ENCODE assay signal across 17 mouse cellular contexts in genomic region chr3:86768969-86769368, GRCm38 (mm10).
DNase-seq lines count a peak whose midpoint lies in the region; ATAC-seq lines count a peak whose summit lies in the region.
"Had no signal": no experiment of that assay in that cellular context is flagged by ENCODE, and none has a peak within 500 bp of the region (broad histone marks: within the 10 kb centered on the region; RNA-seq: fewer than 3 reads in every experiment).

No protein-coding gene starts in this region.

- no peak for ATAC-seq in heart, embryonic 13.5 days (ENCODE audit: extremely low read depth, insufficient number of reproducible peaks, low FRiP score, low TSS enrichment)
- no peak for ATAC-seq in intestine, embryonic 16.5 days
- peak; percentile 49; the same call in 1 of the 2 replicates for ATAC-seq in midbrain, embryonic 12.5 days (ENCODE audit: low FRiP score, low read depth)
- ATAC-seq in forebrain, embryonic 11.5 days (replicated peaks; ENCODE audit: low FRiP score): no peak

- 60% methylated on average over 6 of the region's 6 CpGs for WGBS in heart, embryonic 13.5 days
- WGBS in embryonic facial prominence, embryonic 10.5 days: 67% methylated on average over 6 of the region's 6 CpGs
- 57% methylated on average over 6 of the region's 6 CpGs for WGBS in intestine, embryonic 16.5 days
- 25% methylated on average over 6 of the region's 6 CpGs for WGBS in midbrain, embryonic 12.5 days
- WGBS in forebrain, embryonic 11.5 days: 56% methylated on average over 6 of the region's 6 CpGs

- H3K4me1 ChIP-seq in heart, embryonic 13.5 days: peaks cover 13% of the 10 kb centered on the region
- peaks cover 27% of the 10 kb centered on the region for H3K4me1 ChIP-seq in embryonic facial prominence, embryonic 10.5 days
- peaks cover 4% of the 10 kb centered on the region; the same call in 1 of the 2 replicates for H3K4me1 ChIP-seq in intestine, embryonic 16.5 days (ENCODE audit: control insufficient read depth, insufficient read depth, low read length)
- H3K4me1 ChIP-seq in midbrain, embryonic 12.5 days: peaks cover 11% of the 10 kb centered on the region; the same call in 1 of the 2 replicates
- no peaks in the 10 kb centered on the region for H3K4me1 ChIP-seq in forebrain, embryonic 11.5 days (replicated peaks; ENCODE audit: control insufficient read depth, insufficient read depth, low read length)

- H3K27ac ChIP-seq in heart, embryonic 13.5 days (replicated peaks): no peak overlapping the region
- H3K27ac ChIP-seq in embryonic facial prominence, embryonic 10.5 days (replicated peaks): peak overlapping the region; percentile 77
- no peak overlapping the region for H3K27ac ChIP-seq in intestine, embryonic 16.5 days (ENCODE audit: low read length)
- H3K27ac ChIP-seq in midbrain, embryonic 12.5 days (replicated peaks): no peak overlapping the region; the same call in 1 of the 2 replicates
- H3K27ac ChIP-seq in forebrain, embryonic 11.5 days (ENCODE audit: low read depth, low read length): no peak overlapping the region
- H3K27ac ChIP-seq: left cerebral cortex, adult 2 months had no signal

- 0 out of 2 replicates have a peak overlapping the region, but pooled peaks have one; percentile 9 for H3K4me2 ChIP-seq in heart, embryonic 13.5 days
- H3K4me2 ChIP-seq in intestine, embryonic 16.5 days (ENCODE audit: low read depth, low read length): 0 out of 2 replicates have a peak overlapping the region, but pooled peaks have one; percentile 1
- H3K4me2 ChIP-seq in midbrain, embryonic 12.5 days (replicated peaks): no peak overlapping the region; the same call in 1 of the 2 replicates
- H3K4me2 ChIP-seq in forebrain, embryonic 11.5 days (ENCODE audit: low read depth, low read length, severe bottlenecking): no peak overlapping the region
- H3K4me2 ChIP-seq: liver, embryonic 11.5 days; lung, embryonic 14.5 days had no signal

- no peak overlapping the region for H3K9ac ChIP-seq in heart, embryonic 13.5 days
- H3K9ac ChIP-seq in intestine, embryonic 16.5 days (ENCODE audit: low read depth, low read length): no peak overlapping the region
- H3K9ac ChIP-seq in midbrain, embryonic 12.5 days (replicated peaks): no peak overlapping the region
- H3K9ac ChIP-seq in forebrain, embryonic 11.5 days (ENCODE audit: low read length): no peak overlapping the region
- H3K9ac ChIP-seq: lung, embryonic 14.5 days had no signal

- no peak overlapping the region for H3K4me3 ChIP-seq in heart, embryonic 13.5 days
- no peak overlapping the region for H3K4me3 ChIP-seq in embryonic facial prominence, embryonic 10.5 days
- no peak overlapping the region for H3K4me3 ChIP-seq in intestine, embryonic 16.5 days (ENCODE audit: low read length)
- H3K4me3 ChIP-seq in midbrain, embryonic 12.5 days: no peak overlapping the region
- no peak overlapping the region for H3K4me3 ChIP-seq in forebrain, embryonic 11.5 days (ENCODE audit: low read depth, low read length)
- H3K4me3 ChIP-seq: left cerebral cortex, adult 2 months had no signal

- no peak for DNase-seq in heart, postnatal 4 days
- no peak for DNase-seq in embryonic facial prominence, embryonic 10.5 days (ENCODE audit: low spot score)
- DNase-seq in kidney, postnatal 25 days: no peak
- no peak for DNase-seq in forebrain, embryonic 11.5 days (ENCODE audit: low spot score)
- DNase-seq: cerebellum, postnatal 14 days; gastrocnemius, postnatal 14 days; heart, postnatal 10 days; lung, postnatal 4 days; right cerebral cortex, postnatal 25 days; thymus, postnatal 25 days had no signal

- H3K9me3 ChIP-seq in heart, embryonic 13.5 days: no peaks in the 10 kb centered on the region
- no peaks in the 10 kb centered on the region for H3K9me3 ChIP-seq in embryonic facial prominence, embryonic 10.5 days
- H3K9me3 ChIP-seq in intestine, embryonic 16.5 days (ENCODE audit: control insufficient read depth, low read length): no peaks in the 10 kb centered on the region
- no peaks in the 10 kb centered on the region for H3K9me3 ChIP-seq in midbrain, embryonic 12.5 days
- H3K9me3 ChIP-seq in forebrain, embryonic 11.5 days (ENCODE audit: control insufficient read depth, low read length): no peaks in the 10 kb centered on the region

- H3K27me3 ChIP-seq in heart, embryonic 13.5 days (replicated peaks): no peaks in the 10 kb centered on the region
- H3K27me3 ChIP-seq in embryonic facial prominence, embryonic 10.5 days (replicated peaks; ENCODE audit: low read depth, poor library complexity, severe bottlenecking): no peaks in the 10 kb centered on the region
- H3K27me3 ChIP-seq in intestine, embryonic 16.5 days (replicated peaks; ENCODE audit: control insufficient read depth, insufficient read depth, low read length): no peaks in the 10 kb centered on the region
- no peaks in the 10 kb centered on the region for H3K27me3 ChIP-seq in midbrain, embryonic 12.5 days
- H3K27me3 ChIP-seq in forebrain, embryonic 11.5 days (ENCODE audit: control insufficient read depth, insufficient read depth, low read length): no peaks in the 10 kb centered on the region
- H3K27me3 ChIP-seq: CH12.LX had no signal

- no peaks in the 10 kb centered on the region for H3K36me3 ChIP-seq in heart, embryonic 13.5 days
- peaks cover 6% of the 10 kb centered on the region for H3K36me3 ChIP-seq in embryonic facial prominence, embryonic 10.5 days (replicated peaks)
- no peaks in the 10 kb centered on the region for H3K36me3 ChIP-seq in intestine, embryonic 16.5 days (ENCODE audit: control insufficient read depth, insufficient read depth, low read length)
- no peaks in the 10 kb centered on the region for H3K36me3 ChIP-seq in midbrain, embryonic 12.5 days
- no peaks in the 10 kb centered on the region for H3K36me3 ChIP-seq in forebrain, embryonic 11.5 days (ENCODE audit: control insufficient read depth, insufficient read depth, low read length)

Comparison
In these comparisons a context has a peak if more than half of its experiments do, and no peak if none do; other contexts are left out.
1. H3K4me2 ChIP-seq: peak in heart, embryonic 13.5 days (single experiment) and intestine, embryonic 16.5 days (single experiment); none in midbrain, embryonic 12.5 days (single experiment) and forebrain, embryonic 11.5 days (single experiment).